Mouse (Mus musculus) liver, adult 2 months (tissue): ENCODE results near the gene Socs4. TPM values are rescaled to one million over a fixed set of nuclear protein-coding genes. Genes with fewer than 3 reads are reported as not detected.

Experiments used
- DNase-seq: peaks from one replicate; pipeline ENCODE4 v3.0.0-alpha.2; 2011; ENCODE audit warnings: low read depth, low spot score; ENCODE audit errors: extremely low read depth
- H3K27ac ChIP-seq: fragments of 200-500 bp; replicated peaks from 2 replicates; pipeline ENCODE4 v1.5.1; 2012; ENCODE audit warnings: low read depth, mild to moderate bottlenecking, control low read depth, inconsistent platforms, low read length; ENCODE audit not compliant: insufficient read depth
- H3K27me3 ChIP-seq: fragments of 200-500 bp; 2 replicates; pipeline ENCODE4 v1.6.1; 2012; ENCODE audit warnings: mild to moderate bottlenecking, moderate library complexity, low read length, inconsistent platforms; ENCODE audit not compliant: control insufficient read depth, insufficient read depth
- H3K36me3 ChIP-seq: fragments of 200-500 bp; 2 replicates; pipeline ENCODE4 v1.6.1; 2012; ENCODE audit warnings: low read length, inconsistent platforms; ENCODE audit not compliant: control insufficient read depth, insufficient read depth
- H3K4me1 ChIP-seq: fragments of 200-500 bp; 2 replicates; pipeline ENCODE4 v1.6.1; 2011; ENCODE audit warnings: low read length; ENCODE audit not compliant: control insufficient read depth, insufficient read depth
- H3K4me3 ChIP-seq: fragments of 200-500 bp; 2 replicates; pipeline ENCODE4 v1.5.1; 2011; ENCODE audit warnings: low read depth, mild to moderate bottlenecking, control low read depth, low read length, moderate library complexity; ENCODE audit not compliant: insufficient read depth
- H3K79me2 ChIP-seq: fragments of 200-500 bp; 2 replicates; pipeline ENCODE4 v1.6.1; 2012; ENCODE audit warnings: inconsistent platforms, mild to moderate bottlenecking, low read length, moderate library complexity; ENCODE audit not compliant: control insufficient read depth, insufficient read depth
- H3K9ac ChIP-seq: fragments of 200-500 bp; 2 replicates; pipeline ENCODE4 v1.6.1; 2012; ENCODE audit warnings: low read depth, mild to moderate bottlenecking, control low read depth, inconsistent platforms, low read length
- CTCF ChIP-seq: fragments of 200-500 bp; IDR thresholded peaks from 2 replicates; pipeline ENCODE4 v1.5.1; 2011; ENCODE audit warnings: low read depth, low read length, control low read depth
- POLR2A ChIP-seq: fragments of 200-500 bp; IDR thresholded peaks from 2 replicates; pipeline ENCODE4 v1.6.1; 2011; ENCODE audit warnings: low read length, control low read depth; ENCODE audit not compliant: insufficient read depth; ENCODE audit errors: extremely low read depth
- WGBS: fragments of 180-500 bp; shearing (Covaris S2); methylation state at CpG from one replicate; pipeline ENCODE4 v1.1.7; 2018; 5-methylcytosine and 5-hydroxymethylcytosine counted together
- polyA plus RNA-seq: library from polyadenylated mRNA; depleted of rRNA; stranded (reverse); fragments of >200 nt; gene quantifications from 2 replicates; pipeline ENCODE4 v1.2.3, GENCODE M21; 2012
- total RNA-seq: library from RNA; depleted of rRNA; stranded (reverse); fragments of >200 nt; gene quantifications from 2 replicates; pipeline ENCODE4 v1.2.3, GENCODE M21; 2014

Socs4 gene
- total and polyA plus RNA-seq, 2 experiments: 2.1 to 8.3 TPM

- no peak overlapping the region for H3K4me3 ChIP-seq
These were observed 11.9 kb upstream of the Socs4 start for GRCm38 (mm10) chr14:47264866-47265265.

DNA sequence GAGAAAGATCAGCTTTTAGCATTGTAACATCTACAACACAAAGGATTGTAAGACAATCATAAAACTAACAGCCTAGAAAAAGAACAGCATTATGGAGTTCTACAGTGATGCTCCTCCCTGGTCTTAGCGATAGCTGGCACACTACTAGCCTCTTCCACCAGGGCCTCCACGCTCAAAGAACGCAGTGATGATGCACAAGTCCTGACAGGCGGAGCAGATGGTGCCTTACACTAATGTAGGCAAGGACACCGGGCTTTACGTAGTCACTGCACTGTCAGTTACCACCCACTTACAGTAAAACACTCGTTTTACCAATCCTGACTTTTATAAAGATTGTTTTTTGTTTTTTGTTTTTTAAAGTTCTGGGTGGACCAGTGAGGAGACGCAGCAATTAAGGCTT is 10.9 kb upstream of the Socs4 start:
- Histone ChIP-seq H3K9ac (no peak overlapping the region), H3K79me2 (no peaks in the 10 kb centered on the region), H3K27me3 (no peaks in the 10 kb centered on the region), H3K4me1 (no peaks in the 10 kb centered on the region), H3K27ac (no peak overlapping the region), H3K4me3 (no peak overlapping the region), H3K36me3 (no peaks in the 10 kb centered on the region; the same call in none of the 2 replicates)
- WGBS: 94% methylated on average over 8 of the region's 8 CpGs
- no peak for DNase-seq
- no peak for TF ChIP-seq CTCF
- TF ChIP-seq POLR2A: no peak

More at GRCm38 (mm10) chr14:47264866-47265265, 11.9 kb upstream of the Socs4 start:
- no peaks in the 10 kb centered on the region for H3K27me3 ChIP-seq
- H3K27ac ChIP-seq: no peak overlapping the region
- no peak for DNase-seq
- no peaks in the 10 kb centered on the region for H3K79me2 ChIP-seq
- TF ChIP-seq CTCF (no peak), POLR2A (no peak)
- WGBS: 95% methylated on average over 3 of the region's 3 CpGs
- no peak overlapping the region for H3K9ac ChIP-seq
- no peaks in the 10 kb centered on the region for H3K4me1 ChIP-seq
- no peaks in the 10 kb centered on the region; the same call in none of the 2 replicates for H3K36me3 ChIP-seq

- Histone ChIP-seq H3K79me2 (no peaks in the 10 kb centered on the region), H3K36me3 (no peaks in the 10 kb centered on the region; the same call in none of the 2 replicates), H3K9ac (no peak overlapping the region), H3K27me3 (no peaks in the 10 kb centered on the region), H3K27ac (no peak overlapping the region), H3K4me1 (no peaks in the 10 kb centered on the region), H3K4me3 (no peak overlapping the region)
- no peak for DNase-seq
- no peak for TF ChIP-seq POLR2A
- TF ChIP-seq CTCF: no peak
- WGBS: 100% methylated on average over 4 of the region's 4 CpGs
These were observed 7.7 kb upstream of the Socs4 start for GRCm38 (mm10) chr14:47269056-47269455.

GRCm38 (mm10) chr14:47269706-47270105 is 7.0 kb upstream of the Socs4 start:
- Histone ChIP-seq H3K27me3 (no peaks in the 10 kb centered on the region), H3K4me3 (no peak overlapping the region), H3K36me3 (no peaks in the 10 kb centered on the region; the same call in none of the 2 replicates), H3K79me2 (no peaks in the 10 kb centered on the region), H3K27ac (no peak overlapping the region), H3K9ac (no peak overlapping the region), H3K4me1 (no peaks in the 10 kb centered on the region)
- WGBS: 99% methylated on average over 2 of the region's 2 CpGs
- no peak for TF ChIP-seq POLR2A
- TF ChIP-seq CTCF: no peak
- DNase-seq: no peak

DNA sequence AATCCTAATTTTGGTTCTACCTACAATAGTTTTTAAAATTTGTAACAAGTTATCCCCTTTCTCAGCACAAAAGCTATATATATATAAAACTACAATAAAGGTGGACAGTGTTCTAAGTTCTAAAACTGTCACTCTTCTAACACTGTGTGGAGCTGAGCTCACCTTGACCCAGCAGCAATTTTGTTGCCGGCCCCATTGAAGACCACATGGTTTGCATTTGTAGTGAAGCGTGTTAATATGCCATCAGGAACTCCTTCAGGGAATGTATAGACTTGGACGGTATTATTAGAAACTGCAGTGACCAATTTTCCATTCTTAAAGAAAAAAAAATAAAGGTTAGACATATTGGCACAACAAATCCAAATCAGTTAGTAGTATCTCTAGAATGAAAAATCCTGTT is 3.0 kb upstream of the Socs4 start:
- Histone ChIP-seq H3K27me3 (no peaks in the 10 kb centered on the region), H3K9ac (no peak overlapping the region), H3K79me2 (peaks cover 3% of the 10 kb centered on the region; the same call in 1 of the 2 replicates), H3K27ac (no peak overlapping the region), H3K4me3 (no peak overlapping the region), H3K36me3 (no peaks in the 10 kb centered on the region; the same call in 1 of the 2 replicates), H3K4me1 (peaks cover 6% of the 10 kb centered on the region; the same call in 1 of the 2 replicates)
- WGBS: 96% methylated on average over 3 of the region's 3 CpGs
- no peak for DNase-seq
- TF ChIP-seq CTCF (no peak), POLR2A (no peak)

DNA sequence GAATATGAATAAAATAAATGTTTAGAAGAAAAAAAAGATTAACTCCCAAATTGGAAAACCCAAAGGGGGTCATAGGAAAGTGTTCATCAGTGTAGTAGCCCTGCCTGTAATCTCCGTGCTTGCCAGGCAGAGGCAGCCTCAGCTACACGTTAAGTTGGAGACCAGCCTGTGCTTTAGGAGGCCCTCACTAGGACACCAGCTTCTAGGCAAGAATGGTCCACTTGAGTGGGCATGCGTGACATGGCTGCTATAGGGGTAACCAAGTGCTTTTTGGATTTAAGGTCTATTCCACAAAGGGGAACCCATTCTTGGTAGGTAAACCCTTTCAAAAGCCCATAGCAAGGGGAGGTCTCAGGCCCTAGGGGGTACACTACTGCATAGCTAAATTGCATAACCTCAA is 1.3 kb upstream of the Socs4 start:
- 60% methylated on average over 3 of the region's 3 CpGs for WGBS
- no peak overlapping the region for H3K4me3 ChIP-seq

More for the DNA sequence above, 1.3 kb upstream of the Socs4 start:
- Histone ChIP-seq H3K36me3 (no peaks in the 10 kb centered on the region), H3K9ac (no peak overlapping the region), H3K4me1 (peaks cover 6% of the 10 kb centered on the region; the same call in 1 of the 2 replicates), H3K79me2 (peaks cover 10% of the 10 kb centered on the region; the same call in 1 of the 2 replicates), H3K27ac (no peak overlapping the region), H3K27me3 (no peaks in the 10 kb centered on the region)
- DNase-seq: no peak
- no peak for TF ChIP-seq CTCF
- no peak for TF ChIP-seq POLR2A
